ENCODE assay signal across 25 mouse cellular contexts in the genomic region with DNA sequence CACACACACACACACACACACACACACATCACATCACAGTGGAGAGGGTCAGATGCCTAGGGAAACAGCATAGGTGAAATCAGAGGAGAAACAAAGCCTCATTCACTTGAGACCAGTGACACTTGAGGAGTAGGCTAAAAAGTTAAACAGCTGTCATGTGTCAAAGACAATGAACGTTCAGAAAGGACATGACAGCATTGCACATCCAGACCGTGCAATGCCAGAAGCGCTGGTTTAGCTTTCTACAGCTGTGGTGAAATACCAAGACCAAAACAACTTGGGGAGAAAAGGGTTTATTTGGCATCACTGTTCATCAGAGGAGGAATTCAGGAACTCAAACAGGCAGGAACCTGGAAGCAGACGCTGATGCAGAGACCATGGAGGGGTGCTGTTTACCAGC. TPM values are rescaled to one million over a fixed set of nuclear protein-coding genes. Genes with fewer than 3 reads are reported as not detected.
DNase-seq lines count a peak whose midpoint lies in the region; ATAC-seq and TF ChIP-seq lines count a peak whose summit lies in the region.
"Had no signal": no experiment of that assay in that cellular context is flagged by ENCODE, and none has a peak within 500 bp of the region (broad histone marks: within the 10 kb centered on the region; RNA-seq: fewer than 3 reads in every experiment).

No protein-coding gene starts in this region.

- no peak for ATAC-seq in embryonic facial prominence, embryonic 14.5 days (ENCODE audit: low read depth)
- no peak for ATAC-seq in lung, embryonic 14.5 days (ENCODE audit: insufficient read depth)
- ATAC-seq in lung, postnatal 0 days, result peak; percentile 67
- ATAC-seq: activated CD4-positive, CD25-positive, alpha-beta regulatory T cell, adult 4 months; CD4-positive, CD25-positive, alpha-beta regulatory T cell, adult 4 months; forebrain, embryonic 13.5 days; forebrain, embryonic 15.5 days; Patski had no signal

- H3K9me3 ChIP-seq in embryonic facial prominence, embryonic 14.5 days (ENCODE audit: control insufficient read depth, low read length), result no peaks in the 10 kb centered on the region
- H3K9me3 ChIP-seq in embryonic facial prominence, embryonic 10.5 days, result no peaks in the 10 kb centered on the region
- H3K9me3 ChIP-seq in lung, embryonic 14.5 days (ENCODE audit: low read depth, low read length), result no peaks in the 10 kb centered on the region
- no peaks in the 10 kb centered on the region for H3K9me3 ChIP-seq in lung, postnatal 0 days (ENCODE audit: low read length)
- H3K9me3 ChIP-seq: embryonic facial prominence, embryonic 13.5 days; forebrain, embryonic 13.5 days; forebrain, embryonic 15.5 days; G1E had no signal

- peak; percentile 39 for DNase-seq in embryonic facial prominence, embryonic 14.5 days (ENCODE audit: low spot score)
- DNase-seq in embryonic facial prominence, embryonic 10.5 days (ENCODE audit: low spot score), result no peak
- DNase-seq in lung, embryonic 14.5 days, result peak; percentile 40
- DNase-seq in lung, postnatal 25 days (ENCODE audit: low spot score), result no peak
- peak; percentile 63 for DNase-seq in lung, postnatal 0 days (ENCODE audit: low spot score)
- DNase-seq in lung, postnatal 14 days, result no peak
- peak; percentile 9 for DNase-seq in thymus, postnatal 4 days
- no peak for DNase-seq in thymus, postnatal 14 days
- DNase-seq: adrenal gland, adult 8-10 months; adrenal gland, postnatal 14 days; adrenal gland, postnatal 36 days; B cell, adult 2 months; cerebellum, adult 11-12 months; cerebellum, adult 2 months; cerebellum, adult 9-10 months; cerebellum, postnatal 10 days; cerebellum, postnatal 25 days had no signal

- no peak for TF ChIP-seq EP300 in lung, postnatal 0 days (IDR thresholded peaks at IDR 0.05)

- H3K27ac ChIP-seq in embryonic facial prominence, embryonic 14.5 days (replicated peaks; ENCODE audit: low read depth, low read length), result no peak overlapping the region
- no peak overlapping the region for H3K27ac ChIP-seq in embryonic facial prominence, embryonic 10.5 days (replicated peaks)
- H3K27ac ChIP-seq in lung, embryonic 14.5 days (ENCODE audit: low read depth), result no peak overlapping the region
- no peak overlapping the region for H3K27ac ChIP-seq in lung, postnatal 0 days (ENCODE audit: low read length)
- H3K27ac ChIP-seq: embryonic facial prominence, embryonic 13.5 days; forebrain, embryonic 13.5 days; forebrain, embryonic 15.5 days had no signal

- no peak for TF ChIP-seq CTCF in lung, embryonic 14.5 days (IDR thresholded peaks at IDR 0.05; ENCODE audit: low read depth)
- TF ChIP-seq CTCF in lung, postnatal 0 days (IDR thresholded peaks at IDR 0.05), result no peak

- 37% methylated on average over 4 of the region's 4 CpGs for WGBS in embryonic facial prominence, embryonic 14.5 days
- 63% methylated on average over 4 of the region's 4 CpGs for WGBS in embryonic facial prominence, embryonic 10.5 days
- 28% methylated on average over 4 of the region's 4 CpGs for WGBS in lung, embryonic 14.5 days
- 23% methylated on average over 4 of the region's 4 CpGs for WGBS in lung, postnatal 0 days

- H3K27me3 ChIP-seq in embryonic facial prominence, embryonic 14.5 days (replicated peaks; ENCODE audit: control insufficient read depth, insufficient read depth, low read length), result no peaks in the 10 kb centered on the region
- H3K27me3 ChIP-seq in embryonic facial prominence, embryonic 10.5 days (replicated peaks; ENCODE audit: low read depth, poor library complexity, severe bottlenecking), result no peaks in the 10 kb centered on the region
- no peaks in the 10 kb centered on the region for H3K27me3 ChIP-seq in lung, embryonic 14.5 days (ENCODE audit: insufficient read depth, low read length)
- H3K27me3 ChIP-seq in lung, postnatal 0 days (replicated peaks; ENCODE audit: insufficient read depth, low read length), result no peaks in the 10 kb centered on the region
- H3K27me3 ChIP-seq: CH12.LX; embryonic facial prominence, embryonic 13.5 days; forebrain, embryonic 13.5 days; forebrain, embryonic 15.5 days; Patski had no signal

- H3K9ac ChIP-seq in embryonic facial prominence, embryonic 14.5 days (ENCODE audit: low read depth, low read length), result no peak overlapping the region
- H3K9ac ChIP-seq in lung, embryonic 14.5 days, result no peak overlapping the region
- H3K9ac ChIP-seq in lung, postnatal 0 days (replicated peaks; ENCODE audit: low read depth), result no peak overlapping the region
- H3K9ac ChIP-seq: embryonic facial prominence, embryonic 13.5 days; forebrain, embryonic 13.5 days; forebrain, embryonic 15.5 days had no signal

- H3K4me2 ChIP-seq in embryonic facial prominence, embryonic 14.5 days (ENCODE audit: low read depth, low read length), result no peak overlapping the region
- no peak overlapping the region for H3K4me2 ChIP-seq in lung, embryonic 14.5 days
- H3K4me2 ChIP-seq in lung, postnatal 0 days (replicated peaks; ENCODE audit: low read depth, low read length), result no peak overlapping the region
- H3K4me2 ChIP-seq: embryonic facial prominence, embryonic 13.5 days; forebrain, embryonic 13.5 days; forebrain, embryonic 15.5 days had no signal

- H3K36me3 ChIP-seq in embryonic facial prominence, embryonic 14.5 days (ENCODE audit: control insufficient read depth, insufficient read depth, low read length), result no peaks in the 10 kb centered on the region
- no peaks in the 10 kb centered on the region for H3K36me3 ChIP-seq in embryonic facial prominence, embryonic 10.5 days (replicated peaks)
- H3K36me3 ChIP-seq in lung, embryonic 14.5 days (ENCODE audit: insufficient read depth), result no peaks in the 10 kb centered on the region
- no peaks in the 10 kb centered on the region for H3K36me3 ChIP-seq in lung, postnatal 0 days (ENCODE audit: insufficient read depth, low read length)
- H3K36me3 ChIP-seq: embryonic facial prominence, embryonic 13.5 days; forebrain, embryonic 15.5 days; G1E had no signal

- H3K4me3 ChIP-seq in embryonic facial prominence, embryonic 14.5 days (ENCODE audit: low read depth, low read length), result no peak overlapping the region
- no peak overlapping the region for H3K4me3 ChIP-seq in embryonic facial prominence, embryonic 10.5 days
- H3K4me3 ChIP-seq in lung, embryonic 14.5 days (ENCODE audit: low read depth, low read length), result no peak overlapping the region
- no peak overlapping the region for H3K4me3 ChIP-seq in lung, postnatal 0 days (ENCODE audit: low read depth, low read length)
- H3K4me3 ChIP-seq: embryonic facial prominence, embryonic 13.5 days; forebrain, embryonic 13.5 days; forebrain, embryonic 15.5 days had no signal

- no peaks in the 10 kb centered on the region for H3K4me1 ChIP-seq in embryonic facial prominence, embryonic 14.5 days (ENCODE audit: control insufficient read depth, insufficient read depth, low read length)
- no peaks in the 10 kb centered on the region for H3K4me1 ChIP-seq in embryonic facial prominence, embryonic 10.5 days
- H3K4me1 ChIP-seq in lung, embryonic 14.5 days (ENCODE audit: insufficient read depth), result no peaks in the 10 kb centered on the region
- no peaks in the 10 kb centered on the region for H3K4me1 ChIP-seq in lung, postnatal 0 days (ENCODE audit: insufficient read depth, low read depth, low read length)
- H3K4me1 ChIP-seq: embryonic facial prominence, embryonic 13.5 days; forebrain, embryonic 13.5 days; forebrain, embryonic 15.5 days had no signal

RNA-seq across cellular contexts. Expression of a gene that starts 37.4 kb away (rescaled TPM):
- 4.5 and 6.7 TPM in 2 replicates for polyA plus RNA-seq in embryonic facial prominence, embryonic 14.5 days (2014; fragmentation: Nextera tagmentation; extraction: Ambion mirVana)
- polyA plus RNA-seq in embryonic facial prominence, embryonic 10.5 days (2016; fragmentation: Nextera tagmentation; extraction: Ambion mirVana), result 1.6 and 1.7 TPM in 2 replicates
- polyA plus RNA-seq in lung, embryonic 14.5 days (2014; fragmentation: Nextera tagmentation; extraction: Ambion mirVana), result 0.33 and 0.95 TPM in 2 replicates
- polyA plus RNA-seq in lung, postnatal 0 days (2015; fragmentation: Nextera tagmentation; extraction: Ambion mirVana), result 0.55 and 0.92 TPM in 2 replicates
- polyA plus RNA-seq: G1E, Patski had no signal

Comparison
In these comparisons a context has a peak if more than half of its experiments do, and no peak if none do; other contexts are left out.
1. DNase-seq: peak in embryonic facial prominence, embryonic 14.5 days (single experiment), lung, embryonic 14.5 days (single experiment), lung, postnatal 0 days (single experiment) and thymus, postnatal 4 days (single experiment); none in embryonic facial prominence, embryonic 10.5 days (single experiment), lung, postnatal 25 days (single experiment), lung, postnatal 14 days (single experiment) and thymus, postnatal 14 days (single experiment).